Mouse (Mus musculus): ENCODE data around the gene Kmt2a.

DNA sequence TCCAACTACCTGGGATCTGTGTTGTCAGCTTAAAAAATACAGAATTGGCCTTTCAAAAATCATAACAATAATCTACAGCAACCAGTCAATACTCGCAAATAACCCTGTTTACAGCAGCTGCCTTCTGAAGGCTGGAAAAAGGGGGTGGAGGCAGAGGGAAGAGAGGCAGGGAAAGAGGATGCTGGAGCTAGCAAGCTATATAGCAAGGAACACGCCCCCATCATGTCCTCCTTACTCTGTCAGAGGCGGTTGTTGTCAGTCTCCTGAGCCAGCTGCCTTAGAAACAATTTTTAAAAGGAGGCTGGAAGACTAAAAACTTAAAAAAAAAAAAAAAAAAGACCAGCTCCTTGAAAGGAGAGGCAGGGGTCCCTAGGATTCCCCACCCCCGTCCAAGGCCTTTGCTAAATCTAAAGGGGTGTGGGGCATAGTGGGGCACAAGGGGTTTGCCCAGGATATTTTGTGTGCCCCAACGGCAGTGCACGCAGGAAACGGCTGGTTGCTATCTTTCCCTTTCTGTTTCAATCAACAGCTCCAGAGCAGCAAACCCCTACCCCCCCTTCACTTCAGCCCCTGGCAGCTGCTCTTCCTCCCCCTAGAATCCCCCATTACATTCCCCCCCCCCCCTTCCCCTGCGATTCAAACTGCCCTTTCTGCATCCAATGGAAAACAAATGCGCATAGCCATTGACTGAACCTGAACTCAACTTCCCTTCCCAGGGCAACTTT, 2.2 kb downstream of the Kmt2a start:
- TF ChIP-seq CTCF (IDR thresholded peaks at IDR 0.05; ENCODE audit: control insufficient read depth, insufficient read depth, insufficient replicate concordance, low read depth, low read length) (no peak), POLR2A (IDR thresholded peaks at IDR 0.05; ENCODE audit: control insufficient read depth, low read depth, low read length) (no peak)
